7 mouse cellular contexts compared by ENCODE assay signal in genomic region chr8:84945235-84945632, GRCm38 (mm10). TPM values are rescaled to one million over a fixed set of nuclear protein-coding genes. Genes with fewer than 3 reads are reported as not detected.
A peak's percentile ranks its signal among the peaks of the same experiment; 100 is the strongest.
DNase-seq lines count a peak whose midpoint lies in the region; ATAC-seq and TF ChIP-seq lines count a peak whose summit lies in the region.

No protein-coding gene starts in this region.

- no peak overlapping the region for H3K9ac ChIP-seq in lung, postnatal 0 days (replicated peaks; ENCODE audit: low read depth)
- H3K9ac ChIP-seq in forebrain, embryonic 11.5 days (ENCODE audit: low read length) = no peak overlapping the region
- H3K9ac ChIP-seq in neural tube, embryonic 13.5 days = peak overlapping the region; percentile 73

- TF ChIP-seq CTCF in lung, postnatal 0 days (IDR thresholded peaks at IDR 0.05) = no peak

- H3K4me1 ChIP-seq in lung, postnatal 0 days (ENCODE audit: insufficient read depth, low read depth, low read length) = no peaks in the 10 kb centered on the region
- peaks cover 18% of the 10 kb centered on the region for H3K4me1 ChIP-seq in forebrain, embryonic 11.5 days (replicated peaks; ENCODE audit: control insufficient read depth, insufficient read depth, low read length)
- peaks cover 37% of the 10 kb centered on the region for H3K4me1 ChIP-seq in neural tube, embryonic 13.5 days (replicated peaks)

- H3K4me3 ChIP-seq in lung, postnatal 0 days (ENCODE audit: low read depth, low read length) = peak overlapping the region; percentile 32; the same call in 1 of the 2 replicates
- peak overlapping the region; percentile 57; the same call in 1 of the 2 replicates for H3K4me3 ChIP-seq in forebrain, embryonic 11.5 days (ENCODE audit: low read depth, low read length)
- peak overlapping the region; percentile 56 for H3K4me3 ChIP-seq in neural tube, embryonic 13.5 days

- TF ChIP-seq EP300 in lung, postnatal 0 days (IDR thresholded peaks at IDR 0.05) = no peak

- no peaks in the 10 kb centered on the region for H3K36me3 ChIP-seq in lung, postnatal 0 days (ENCODE audit: insufficient read depth, low read length)
- H3K36me3 ChIP-seq in forebrain, embryonic 11.5 days (ENCODE audit: control insufficient read depth, insufficient read depth, low read length) = no peaks in the 10 kb centered on the region
- H3K36me3 ChIP-seq in neural tube, embryonic 13.5 days = no peaks in the 10 kb centered on the region

- no peak overlapping the region for H3K4me2 ChIP-seq in lung, postnatal 0 days (replicated peaks; ENCODE audit: low read depth, low read length)
- peak overlapping the region; percentile 86 for H3K4me2 ChIP-seq in forebrain, embryonic 11.5 days (ENCODE audit: low read depth, low read length, severe bottlenecking)
- peak overlapping the region; percentile 67 for H3K4me2 ChIP-seq in neural tube, embryonic 13.5 days

- no peak for ATAC-seq in lung, postnatal 0 days
- ATAC-seq in forebrain, embryonic 11.5 days (replicated peaks; ENCODE audit: low FRiP score) = peak; percentile 45
- peak; percentile 59 for ATAC-seq in neural tube, embryonic 13.5 days (ENCODE audit: low read depth)

- peaks cover 48% of the 10 kb centered on the region for H3K27me3 ChIP-seq in lung, postnatal 0 days (replicated peaks; ENCODE audit: insufficient read depth, low read length)
- peaks cover 39% of the 10 kb centered on the region for H3K27me3 ChIP-seq in forebrain, embryonic 11.5 days (ENCODE audit: control insufficient read depth, insufficient read depth, low read length)
- peaks cover 77% of the 10 kb centered on the region for H3K27me3 ChIP-seq in neural tube, embryonic 13.5 days

- H3K27ac ChIP-seq in lung, postnatal 0 days (ENCODE audit: low read length) = no peak overlapping the region
- no peak overlapping the region for H3K27ac ChIP-seq in forebrain, embryonic 11.5 days (ENCODE audit: low read depth, low read length)
- peak overlapping the region; percentile 73 for H3K27ac ChIP-seq in neural tube, embryonic 13.5 days (replicated peaks)

- DNase-seq in lung, postnatal 0 days (ENCODE audit: low spot score) = no peak
- DNase-seq in lung, postnatal 14 days = no peak
- no peak for DNase-seq in forebrain, embryonic 11.5 days (ENCODE audit: low spot score)
- DNase-seq in layer of hippocampus, adult 9-11 months = peak; percentile 83
- DNase-seq in thymus, postnatal 4 days = no peak
- DNase-seq in thymus, postnatal 25 days = no peak

- no peaks in the 10 kb centered on the region for H3K9me3 ChIP-seq in lung, postnatal 0 days (ENCODE audit: low read length)
- H3K9me3 ChIP-seq in forebrain, embryonic 11.5 days (ENCODE audit: control insufficient read depth, low read length) = no peaks in the 10 kb centered on the region
- no peaks in the 10 kb centered on the region for H3K9me3 ChIP-seq in neural tube, embryonic 13.5 days

- 8% methylated on average over 11 of the region's 11 CpGs for WGBS in lung, postnatal 0 days
- 3% methylated on average over 11 of the region's 11 CpGs for WGBS in forebrain, embryonic 11.5 days
- 5% methylated on average over 11 of the region's 11 CpGs for WGBS in neural tube, embryonic 13.5 days

RNA-seq across cellular contexts. Expression of gene Rtbdn, which starts 1.6 kb away (rescaled TPM):
- polyA plus RNA-seq in lung, postnatal 0 days (2015; fragmentation: Nextera tagmentation; extraction: Ambion mirVana) = not detected in 2 replicates
- polyA plus RNA-seq in forebrain, embryonic 11.5 days (2014; fragmentation: Nextera tagmentation; extraction: Ambion mirVana) = 0.19 and 0.36 TPM in 2 replicates
- polyA plus RNA-seq in neural tube, embryonic 13.5 days (2015; fragmentation: Nextera tagmentation; extraction: Ambion mirVana) = 1.4 and 1.6 TPM in 2 replicates

RNA-seq across cellular contexts. Expression of gene Mast1, which starts 8.1 kb away (rescaled TPM):
- 0.32 and 0.33 TPM in 2 replicates for polyA plus RNA-seq in lung, postnatal 0 days (2015; fragmentation: Nextera tagmentation; extraction: Ambion mirVana)
- 14.2 and 15.9 TPM in 2 replicates for polyA plus RNA-seq in forebrain, embryonic 11.5 days (2014; fragmentation: Nextera tagmentation; extraction: Ambion mirVana)
- polyA plus RNA-seq in neural tube, embryonic 13.5 days (2015; fragmentation: Nextera tagmentation; extraction: Ambion mirVana) = 62.7 and 70.3 TPM in 2 replicates

RNA-seq across cellular contexts. Expression of gene Gm49661, which starts 24.0 kb away (rescaled TPM):
- polyA plus RNA-seq in lung, postnatal 0 days (2015; fragmentation: Nextera tagmentation; extraction: Ambion mirVana) = 1.1 TPM in 1 of 2 replicates, not detected in the other
- polyA plus RNA-seq in forebrain, embryonic 11.5 days (2014; fragmentation: Nextera tagmentation; extraction: Ambion mirVana) = not detected in 2 replicates
- not detected in 2 replicates for polyA plus RNA-seq in neural tube, embryonic 13.5 days (2015; fragmentation: Nextera tagmentation; extraction: Ambion mirVana)

RNA-seq across cellular contexts. Expression of gene Prdx2, which starts 24.2 kb away (rescaled TPM):
- polyA plus RNA-seq in lung, postnatal 0 days (2015; fragmentation: Nextera tagmentation; extraction: Ambion mirVana) = 337 and 356 TPM in 2 replicates
- 1,226 and 1,312 TPM in 2 replicates for polyA plus RNA-seq in forebrain, embryonic 11.5 days (2014; fragmentation: Nextera tagmentation; extraction: Ambion mirVana)
- polyA plus RNA-seq in neural tube, embryonic 13.5 days (2015; fragmentation: Nextera tagmentation; extraction: Ambion mirVana) = 1,236 and 1,369 TPM in 2 replicates

RNA-seq across cellular contexts. Expression of gene Rnaseh2a, which starts 24.3 kb away (rescaled TPM):
- polyA plus RNA-seq in lung, postnatal 0 days (2015; fragmentation: Nextera tagmentation; extraction: Ambion mirVana) = 46.4 and 55.7 TPM in 2 replicates
- 128 and 147 TPM in 2 replicates for polyA plus RNA-seq in forebrain, embryonic 11.5 days (2014; fragmentation: Nextera tagmentation; extraction: Ambion mirVana)
- polyA plus RNA-seq in neural tube, embryonic 13.5 days (2015; fragmentation: Nextera tagmentation; extraction: Ambion mirVana) = 55.0 and 55.6 TPM in 2 replicates

Comparison
In these comparisons a context has a peak if more than half of its experiments do, and no peak if none do; other contexts are left out.
1. RNA of gene Mast1, which starts 8.1 kb away (polyA plus RNA-seq): 62.7 to 70.3 TPM in neural tube, embryonic 13.5 days and 14.2 to 15.9 TPM in forebrain, embryonic 11.5 days; 0.32 to 0.33 TPM in lung, postnatal 0 days; every median in the first group is over 10 times any median in the second.
2. Peak in every context shown above with its lines, with median percentiles within 50 percentile points of each other: H3K4me3 ChIP-seq.